Mouse (Mus musculus) C2C12 (cell line): ENCODE data around the gene Gm10271.

Source experiments
- CEBPB ChIP-seq: IDR thresholded peaks from one replicate; pipeline ENCODE4 v1.6.1; 2011; ENCODE audit warnings: low read depth, mild to moderate bottlenecking, control low read depth, moderate library complexity
- CTCF ChIP-seq: IDR thresholded peaks from one replicate; pipeline ENCODE4 v1.5.1; 2011; ENCODE audit not compliant: control insufficient read depth, insufficient read depth, insufficient read length
- MAX ChIP-seq: IDR thresholded peaks from one replicate; pipeline ENCODE4 v1.6.1; 2011; ENCODE audit warnings: mild to moderate bottlenecking, control low read depth
- MYOD1 ChIP-seq: IDR thresholded peaks from one replicate; pipeline ENCODE4 v1.6.1; 2011; ENCODE audit warnings: low read depth; ENCODE audit not compliant: control insufficient read depth, insufficient read length
- MYOG ChIP-seq: IDR thresholded peaks from one replicate; pipeline ENCODE4 v1.6.1; 2011; ENCODE audit not compliant: control insufficient read depth, insufficient read length; ENCODE audit errors: extremely low read depth

- no peak for TF ChIP-seq CTCF
- no peak for TF ChIP-seq MYOG
- TF ChIP-seq CEBPB = no peak
- TF ChIP-seq MYOD1 = no peak
- no peak for TF ChIP-seq MAX
Measured at GRCm38 (mm10) chr10:116919368-116920317, 52.8 kb downstream of the Gm10271 start.
